Mouse (Mus musculus): ENCODE measurements around the gene Syngr3. TPM values are rescaled to one million over a fixed set of nuclear protein-coding genes. Genes with fewer than 3 reads are reported as not detected.
A peak's percentile ranks its signal among the peaks of the same experiment; 100 is the strongest.

Gene Syngr3
- total and polyA plus RNA-seq, 3 experiments: 0.08 TPM; not detected in 2

GRCm38 (mm10) chr17:24701251-24701650, 11.5 kb upstream of the Syngr3 start:
- H3K27me3 ChIP-seq (ENCODE audit: insufficient read depth, low read length): no peaks in the 10 kb centered on the region; the same call in 1 of the 2 replicates
- no peak for TF ChIP-seq GATA1 (IDR thresholded peaks at IDR 0.05; ENCODE audit: borderline replicate concordance, low read length)
- TF ChIP-seq GATA2 (IDR thresholded peaks at IDR 0.05; ENCODE audit: borderline replicate concordance, low read depth, low read length): no peak
- no peak for TF ChIP-seq POLR2AphosphoS5 (IDR thresholded peaks at IDR 0.05; ENCODE audit: insufficient replicate concordance, low read depth, low read length)
- no peak for TF ChIP-seq CTCF (IDR thresholded peaks at IDR 0.05; ENCODE audit: low read depth, low read length)
- no peak for TF ChIP-seq TAL1 (conservative IDR thresholded peaks at IDR 0.05; ENCODE audit: low read depth, low read length)
- no peaks in the 10 kb centered on the region for H3K9me3 ChIP-seq (replicated peaks)
- ATAC-seq (ENCODE audit: extremely low read depth, insufficient number of reproducible peaks, low FRiP score, poor library complexity, severe bottlenecking) (no peak), DNase-seq (ENCODE audit: low spot score) (no peak)
- H3K36me3 ChIP-seq (replicated peaks): peaks cover 80% of the 10 kb centered on the region
- no peak overlapping the region for H3K4me3 ChIP-seq (ENCODE audit: low read depth, low read length)
- H3K4me1 ChIP-seq (ENCODE audit: insufficient read depth, low read depth, low read length): peaks cover 41% of the 10 kb centered on the region

- no peaks in the 10 kb centered on the region for H3K9me3 ChIP-seq (replicated peaks)
- H3K27me3 ChIP-seq (ENCODE audit: insufficient read depth, low read length): no peaks in the 10 kb centered on the region; the same call in 1 of the 2 replicates
- DNase-seq (ENCODE audit: low spot score) (no peak), ATAC-seq (ENCODE audit: extremely low read depth, insufficient number of reproducible peaks, low FRiP score, poor library complexity, severe bottlenecking) (no peak)
- H3K4me3 ChIP-seq (ENCODE audit: low read depth, low read length): no peak overlapping the region
- no peak for TF ChIP-seq GATA1 (IDR thresholded peaks at IDR 0.05; ENCODE audit: borderline replicate concordance, low read length)
- TF ChIP-seq POLR2AphosphoS5 (IDR thresholded peaks at IDR 0.05; ENCODE audit: insufficient replicate concordance, low read depth, low read length): no peak
- no peak for TF ChIP-seq GATA2 (IDR thresholded peaks at IDR 0.05; ENCODE audit: borderline replicate concordance, low read depth, low read length)
- no peak for TF ChIP-seq TAL1 (conservative IDR thresholded peaks at IDR 0.05; ENCODE audit: low read depth, low read length)
- TF ChIP-seq CTCF (IDR thresholded peaks at IDR 0.05; ENCODE audit: low read depth, low read length): no peak
- peaks cover 36% of the 10 kb centered on the region for H3K4me1 ChIP-seq (ENCODE audit: insufficient read depth, low read depth, low read length)
- peaks cover 66% of the 10 kb centered on the region for H3K36me3 ChIP-seq (replicated peaks)
Measured at GRCm38 (mm10) chr17:24699473-24699872, 9.7 kb upstream of the Syngr3 start.

- H3K4me3 ChIP-seq (ENCODE audit: low read depth, low read length): no peak overlapping the region
- no peak for ATAC-seq (ENCODE audit: extremely low read depth, insufficient number of reproducible peaks, low FRiP score, poor library complexity, severe bottlenecking)
- TF ChIP-seq CTCF (IDR thresholded peaks at IDR 0.05; ENCODE audit: low read depth, low read length): no peak
- H3K36me3 ChIP-seq (replicated peaks): peaks cover 64% of the 10 kb centered on the region
- H3K4me1 ChIP-seq (ENCODE audit: insufficient read depth, low read depth, low read length): peaks cover 36% of the 10 kb centered on the region
- DNase-seq (ENCODE audit: low spot score): no peak
- no peaks in the 10 kb centered on the region for H3K9me3 ChIP-seq (replicated peaks)
- H3K27me3 ChIP-seq (ENCODE audit: insufficient read depth, low read length): no peaks in the 10 kb centered on the region; the same call in 1 of the 2 replicates
Measured at GRCm38 (mm10) chr17:24698715-24699114, 9.0 kb upstream of the Syngr3 start.

GRCm38 (mm10) chr17:24697985-24698384, 8.2 kb upstream of the Syngr3 start:
- peaks cover 62% of the 10 kb centered on the region for H3K36me3 ChIP-seq (replicated peaks)

GRCm38 (mm10) chr17:24696011-24696697, 6.4 kb upstream of the Syngr3 start, which contains the start of the genes Gfer and Noxo1:
TSS of gene Gfer (minus strand) at chr17:24696156.
TSS of gene Noxo1 (plus strand) at chr17:24696234.
- DNase-seq (ENCODE audit: low spot score) (peak; percentile 94), ATAC-seq (ENCODE audit: extremely low read depth, insufficient number of reproducible peaks, low FRiP score, poor library complexity, severe bottlenecking) (peak; percentile 38)
- Histone ChIP-seq H3K9me3 (replicated peaks) (no peaks in the 10 kb centered on the region), H3K4me1 (ENCODE audit: insufficient read depth, low read depth, low read length) (peaks cover 49% of the 10 kb centered on the region), H3K4me3 (ENCODE audit: low read depth, low read length) (peak within 1 kb of the TSS; percentile 79), H3K36me3 (replicated peaks) (peaks cover 56% of the 10 kb centered on the region), H3K27me3 (ENCODE audit: insufficient read depth, low read length) (no peaks in the 10 kb centered on the region; the same call in 1 of the 2 replicates)
- TF ChIP-seq CTCF (IDR thresholded peaks at IDR 0.05; ENCODE audit: low read depth, low read length): no peak
- no peak for TF ChIP-seq GATA1 (IDR thresholded peaks at IDR 0.05; ENCODE audit: borderline replicate concordance, low read length)
- no peak for TF ChIP-seq TAL1 (conservative IDR thresholded peaks at IDR 0.05; ENCODE audit: low read depth, low read length)
- TF ChIP-seq POLR2AphosphoS5 (IDR thresholded peaks at IDR 0.05; ENCODE audit: insufficient replicate concordance, low read depth, low read length): no peak
- TF ChIP-seq GATA2 (IDR thresholded peaks at IDR 0.05; ENCODE audit: borderline replicate concordance, low read depth, low read length): no peak

More at GRCm38 (mm10) chr17:24697985-24698384, 8.2 kb upstream of the Syngr3 start:
- TF ChIP-seq GATA1 (IDR thresholded peaks at IDR 0.05; ENCODE audit: borderline replicate concordance, low read length): no peak
- no peak for TF ChIP-seq GATA2 (IDR thresholded peaks at IDR 0.05; ENCODE audit: borderline replicate concordance, low read depth, low read length)
- no peak for TF ChIP-seq CTCF (IDR thresholded peaks at IDR 0.05; ENCODE audit: low read depth, low read length)
- no peak for TF ChIP-seq POLR2AphosphoS5 (IDR thresholded peaks at IDR 0.05; ENCODE audit: insufficient replicate concordance, low read depth, low read length)
- TF ChIP-seq TAL1 (conservative IDR thresholded peaks at IDR 0.05; ENCODE audit: low read depth, low read length): no peak
- no peak for DNase-seq (ENCODE audit: low spot score)
- H3K27me3 ChIP-seq (ENCODE audit: insufficient read depth, low read length): no peaks in the 10 kb centered on the region; the same call in 1 of the 2 replicates
- peaks cover 39% of the 10 kb centered on the region for H3K4me1 ChIP-seq (ENCODE audit: insufficient read depth, low read depth, low read length)
- ATAC-seq (ENCODE audit: extremely low read depth, insufficient number of reproducible peaks, low FRiP score, poor library complexity, severe bottlenecking): no peak
- no peak overlapping the region for H3K4me3 ChIP-seq (ENCODE audit: low read depth, low read length)
- H3K9me3 ChIP-seq (replicated peaks): no peaks in the 10 kb centered on the region

GRCm38 (mm10) chr17:24695326-24696010, 5.7 kb upstream of the Syngr3 start:
- DNase-seq (ENCODE audit: low spot score): no peak

More at GRCm38 (mm10) chr17:24695326-24696010, 5.7 kb upstream of the Syngr3 start:
- no peak for TF ChIP-seq CTCF (IDR thresholded peaks at IDR 0.05; ENCODE audit: low read depth, low read length)
- Histone ChIP-seq H3K4me3 (ENCODE audit: low read depth, low read length) (peak overlapping the region; percentile 79), H3K9me3 (replicated peaks) (no peaks in the 10 kb centered on the region), H3K36me3 (replicated peaks) (peaks cover 49% of the 10 kb centered on the region), H3K4me1 (ENCODE audit: insufficient read depth, low read depth, low read length) (peaks cover 49% of the 10 kb centered on the region), H3K27me3 (ENCODE audit: insufficient read depth, low read length) (peaks cover 2% of the 10 kb centered on the region; the same call in 1 of the 2 replicates)
- no peak for ATAC-seq (ENCODE audit: extremely low read depth, insufficient number of reproducible peaks, low FRiP score, poor library complexity, severe bottlenecking)

Data from G1E (cell line).